Mouse (Mus musculus) lung, embryonic 14.5 days (tissue): ENCODE data around the gene Nhp2. TPM values are rescaled to one million over a fixed set of nuclear protein-coding genes. Genes with fewer than 3 reads are reported as not detected.
A peak's percentile ranks its signal among the peaks of the same experiment; 100 is the strongest.

Source experiments
- ATAC-seq: fragments of 200-750 bp; cut with Nextera tagmentation; 2 replicates; pipeline ENCODE4 v1.8.0; 2017; ENCODE audit warnings: mild to moderate bottlenecking, moderate TSS enrichment, moderate library complexity; ENCODE audit not compliant: insufficient read depth
- DNase-seq: peaks from one replicate; pipeline ENCODE4 v3.0.0-alpha.2; 2015
- H3K27ac ChIP-seq: fragments of 300-500 bp; sonication (generic); 2 replicates; pipeline ENCODE4 v1.5.1; 2014; ENCODE audit warnings: low read depth, mild to moderate bottlenecking, moderate library complexity
- H3K27me3 ChIP-seq: fragments of 300-500 bp; sonication (generic); 2 replicates; pipeline ENCODE4 v1.6.1; 2014; ENCODE audit warnings: low read length, control low read depth; ENCODE audit not compliant: insufficient read depth
- H3K36me3 ChIP-seq: fragments of 300-500 bp; sonication (generic); 2 replicates; pipeline ENCODE4 v1.6.1; 2014; ENCODE audit warnings: control low read depth; ENCODE audit not compliant: insufficient read depth
- H3K4me1 ChIP-seq: fragments of 300-500 bp; sonication (generic); 2 replicates; pipeline ENCODE4 v1.6.1; 2014; ENCODE audit warnings: antibody characterized with exemption, control low read depth; ENCODE audit not compliant: insufficient read depth
- H3K4me2 ChIP-seq: fragments of 300-500 bp; sonication (generic); 2 replicates; pipeline ENCODE4 v1.6.1; 2014; ENCODE audit warnings: mild to moderate bottlenecking
- H3K4me3 ChIP-seq: fragments of 300-500 bp; sonication (generic); 2 replicates; pipeline ENCODE4 v1.5.1; 2014; ENCODE audit warnings: low read depth, low read length
- H3K9ac ChIP-seq: fragments of 300-500 bp; sonication (generic); 2 replicates; pipeline ENCODE4 v1.6.1; 2014
- H3K9me3 ChIP-seq: fragments of 300-500 bp; sonication (generic); 2 replicates; pipeline ENCODE4 v1.6.1; 2016; ENCODE audit warnings: low read depth, low read length, control low read depth
- CTCF ChIP-seq: IDR thresholded peaks from 2 replicates; pipeline ENCODE4 v1.5.1; 2016; ENCODE audit warnings: antibody characterized with exemption, low read depth
- WGBS: fragments of 180-500 bp; shearing (Covaris S2); extraction: QIAGEN DNeasy Blood & Tissue Kit; methylation state at CpG from one replicate; pipeline ENCODE4 v1.1.7; 2014; 5-methylcytosine and 5-hydroxymethylcytosine counted together
- polyA plus RNA-seq: library from polyadenylated mRNA; unstranded; fragments of >200 nt; fragmentation: Nextera tagmentation; extraction: Ambion mirVana; gene quantifications from 2 replicates; pipeline ENCODE4 v1.2.1, GENCODE M21; 2014

The Nhp2 gene
- polyA plus RNA-seq, 1 experiment from 2014 or later, result 187 TPM

DNA sequence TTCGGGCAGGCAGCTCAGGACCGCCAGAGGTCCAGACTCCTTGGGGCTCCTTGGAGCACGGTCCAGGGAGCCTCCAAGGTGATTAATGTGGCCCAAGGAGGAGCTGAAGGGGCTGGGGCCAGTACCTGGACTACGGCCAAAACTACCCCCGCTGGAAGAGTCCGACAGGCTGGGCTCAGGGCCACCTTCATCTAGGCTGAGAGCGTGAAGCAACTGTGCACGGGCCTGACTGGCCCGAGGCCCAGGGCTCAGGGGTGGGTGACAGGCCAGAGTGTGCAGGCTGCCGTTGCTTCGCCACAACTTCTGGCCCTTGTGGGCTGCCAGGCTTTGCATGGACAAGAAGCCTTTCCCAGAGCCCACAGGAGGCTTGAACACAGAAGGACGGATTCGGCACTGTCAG lies 25.8 kb downstream of the Nhp2 start:
- Histone ChIP-seq H3K27me3 (no peaks in the 10 kb centered on the region; the same call in 1 of the 2 replicates), H3K36me3 (peaks cover 33% of the 10 kb centered on the region), H3K4me2 (peak overlapping the region; percentile 10; the same call in 1 of the 2 replicates), H3K9me3 (no peaks in the 10 kb centered on the region), H3K9ac (no peak overlapping the region), H3K4me3 (no peak overlapping the region), H3K4me1 (peaks cover 8% of the 10 kb centered on the region; the same call in 1 of the 2 replicates), H3K27ac (no peak overlapping the region; the same call in 1 of the 2 replicates)
- 0 out of 2 replicates have a peak, but pooled peaks have one; percentile 19 for ATAC-seq
- TF ChIP-seq CTCF, result no peak
- WGBS, result 41% methylated on average over 13 of the region's 13 CpGs
- peak; percentile 61 for DNase-seq

DNA sequence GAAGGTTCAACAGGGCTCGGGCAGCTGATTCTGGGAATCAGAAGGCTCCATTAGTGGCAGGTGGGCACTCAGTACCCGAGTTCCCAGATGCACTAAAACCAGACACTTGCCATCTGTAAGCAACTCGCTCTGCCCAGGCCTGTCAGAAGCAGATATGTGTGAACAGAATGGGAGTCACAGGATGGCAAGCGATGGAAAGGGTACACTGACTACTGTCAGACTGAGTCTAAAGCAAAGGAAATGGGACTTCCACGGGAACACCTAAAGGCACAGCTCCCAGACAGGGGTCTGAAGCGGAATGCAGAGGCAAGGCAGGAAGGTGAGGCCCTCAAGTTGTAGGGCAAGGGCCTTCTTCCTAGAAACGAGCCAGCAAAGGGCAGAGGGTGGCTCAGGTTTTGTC lies 26.7 kb downstream of the Nhp2 start:
- Histone ChIP-seq H3K27me3 (no peaks in the 10 kb centered on the region; the same call in 1 of the 2 replicates), H3K4me1 (peaks cover 8% of the 10 kb centered on the region; the same call in 1 of the 2 replicates), H3K36me3 (peaks cover 33% of the 10 kb centered on the region), H3K9ac (no peak overlapping the region; the same call in 1 of the 2 replicates), H3K4me3 (no peak overlapping the region), H3K9me3 (no peaks in the 10 kb centered on the region), H3K27ac (peak overlapping the region; percentile 50), H3K4me2 (no peak overlapping the region)
- TF ChIP-seq CTCF, result no peak
- WGBS, result 71% methylated on average over 7 of the region's 7 CpGs
- no peak for ATAC-seq
- no peak for DNase-seq

DNA sequence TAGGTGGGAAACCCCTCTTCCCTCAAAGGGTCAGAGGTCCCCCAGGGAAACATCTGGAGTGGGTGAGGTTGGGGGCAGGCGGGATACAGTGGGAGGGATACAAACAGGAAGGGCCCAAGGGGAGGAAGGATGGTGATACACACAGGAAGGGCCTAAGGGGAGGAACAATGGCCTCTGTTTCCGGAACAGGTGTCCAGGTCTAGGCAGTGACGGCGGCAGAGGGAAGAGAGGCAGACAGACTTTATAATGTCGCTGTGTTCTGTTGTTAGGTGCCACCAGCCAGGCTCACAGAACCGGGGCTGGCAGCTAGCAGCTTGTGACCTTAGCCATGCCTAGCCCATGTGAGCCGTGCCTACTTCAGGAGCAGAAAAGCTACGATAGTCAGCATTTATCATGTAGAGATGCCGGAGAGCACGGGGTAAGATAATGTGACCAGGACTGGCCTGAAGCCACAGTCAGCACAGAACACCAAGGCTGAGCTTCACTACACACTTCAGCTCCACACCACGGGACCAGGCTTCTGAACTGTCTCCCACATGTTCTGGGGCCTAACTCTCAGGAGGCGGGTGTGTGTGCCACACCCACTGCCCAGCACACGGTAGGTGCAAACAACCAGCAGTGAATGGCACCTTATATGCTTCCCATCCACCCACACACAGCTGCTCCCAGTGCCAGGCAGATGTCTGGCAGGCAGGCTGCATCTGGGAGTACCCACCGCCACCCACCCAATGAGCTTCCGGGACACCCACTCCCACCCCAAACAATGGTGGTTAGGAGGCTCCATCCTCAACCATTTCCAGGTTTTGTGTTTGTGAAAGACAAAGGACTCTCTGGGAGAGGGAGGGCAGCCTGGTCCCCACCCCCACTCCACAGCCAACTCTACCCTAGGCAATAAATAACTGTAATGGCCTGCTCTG lies 27.5 kb downstream of the Nhp2 start:
- WGBS, result 71% methylated on average over 15 of the region's 15 CpGs
- peak; percentile 45; the same call in 1 of the 2 replicates for ATAC-seq
- DNase-seq, result peak; percentile 61
- H3K4me3 ChIP-seq, result 0 out of 2 replicates have a peak overlapping the region, but pooled peaks have one; percentile 12
- peaks cover 33% of the 10 kb centered on the region for H3K36me3 ChIP-seq
- H3K4me1 ChIP-seq, result peaks cover 8% of the 10 kb centered on the region; the same call in 1 of the 2 replicates
- no peaks in the 10 kb centered on the region for H3K9me3 ChIP-seq
- H3K27ac ChIP-seq, result peak overlapping the region; percentile 80
- H3K9ac ChIP-seq, result no peak overlapping the region
- H3K4me2 ChIP-seq, result peak overlapping the region; percentile 97
- TF ChIP-seq CTCF, result no peak
- H3K27me3 ChIP-seq, result no peaks in the 10 kb centered on the region; the same call in 1 of the 2 replicates

DNA sequence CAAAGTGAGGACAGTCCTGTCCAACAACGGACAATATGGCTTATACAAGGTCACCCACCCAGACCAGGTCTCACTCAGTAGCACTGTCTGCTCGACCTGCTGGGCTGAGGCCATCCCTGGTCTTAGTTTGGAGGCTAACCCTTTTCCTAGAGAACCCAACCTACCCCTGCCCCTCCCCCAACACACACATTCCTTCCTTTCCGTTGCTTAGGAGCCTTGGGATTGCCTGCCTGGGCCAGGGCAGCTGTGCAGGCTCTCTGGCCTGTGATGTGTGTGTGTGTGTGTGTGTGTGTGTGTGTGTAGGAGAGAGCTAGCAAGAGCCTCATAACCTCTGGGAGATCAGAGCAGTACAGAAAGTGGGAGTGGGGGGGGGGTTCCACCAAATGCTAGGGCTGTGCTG lies 29.0 kb downstream of the Nhp2 start:
- no peak for ATAC-seq
- peak overlapping the region; percentile 97 for H3K4me2 ChIP-seq
- no peaks in the 10 kb centered on the region; the same call in 1 of the 2 replicates for H3K27me3 ChIP-seq
- peaks cover 21% of the 10 kb centered on the region for H3K36me3 ChIP-seq
- H3K9me3 ChIP-seq, result no peaks in the 10 kb centered on the region
- H3K4me3 ChIP-seq, result peak overlapping the region; percentile 68
- peak overlapping the region; percentile 72 for H3K27ac ChIP-seq
- H3K4me1 ChIP-seq, result peaks cover 8% of the 10 kb centered on the region; the same call in 1 of the 2 replicates
- H3K9ac ChIP-seq, result peak overlapping the region; percentile 78
- WGBS, result 14% methylated on average over 3 of the region's 3 CpGs
- no peak for TF ChIP-seq CTCF
- peak; percentile 33 for DNase-seq

- H3K36me3 ChIP-seq, result peaks cover 14% of the 10 kb centered on the region
- peak overlapping the region; percentile 97 for H3K4me2 ChIP-seq
- no peaks in the 10 kb centered on the region; the same call in 1 of the 2 replicates for H3K27me3 ChIP-seq
- DNase-seq, result no peak
- peak overlapping the region; percentile 72 for H3K27ac ChIP-seq
- no peak for ATAC-seq
- no peaks in the 10 kb centered on the region for H3K9me3 ChIP-seq
- WGBS, result 35% methylated on average over 11 of the region's 11 CpGs
- H3K4me3 ChIP-seq, result peak overlapping the region; percentile 68
- H3K9ac ChIP-seq, result peak overlapping the region; percentile 78
- no peak for TF ChIP-seq CTCF
- H3K4me1 ChIP-seq, result peaks cover 8% of the 10 kb centered on the region; the same call in 1 of the 2 replicates
These were observed 29.8 kb downstream of the Nhp2 start for GRCm38 (mm10) chr11:51649111-51649888.

DNA sequence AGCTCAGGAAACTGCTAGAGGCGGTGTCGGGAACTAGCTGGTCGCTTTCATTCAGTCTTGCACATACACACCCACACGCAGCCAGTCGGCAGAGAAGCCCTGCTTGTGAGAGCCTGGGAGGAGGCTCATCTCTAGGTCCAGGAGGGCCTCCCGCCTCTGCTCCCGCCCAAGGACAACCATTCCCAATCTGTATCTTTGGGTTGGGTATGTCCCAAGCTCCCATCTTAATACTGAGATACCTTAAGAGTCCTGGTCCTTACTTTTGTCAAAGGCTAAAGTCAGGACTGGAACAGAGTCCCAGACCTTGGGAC lies 30.3 kb downstream of the Nhp2 start:
- Histone ChIP-seq H3K4me3 (peak overlapping the region; percentile 68), H3K9me3 (no peaks in the 10 kb centered on the region), H3K4me1 (peaks cover 8% of the 10 kb centered on the region; the same call in 1 of the 2 replicates), H3K9ac (peak overlapping the region; percentile 78), H3K27me3 (no peaks in the 10 kb centered on the region), H3K4me2 (peak overlapping the region; percentile 97), H3K27ac (peak overlapping the region; percentile 60; the same call in 1 of the 2 replicates), H3K36me3 (peaks cover 9% of the 10 kb centered on the region; the same call in 1 of the 2 replicates)
- peak; percentile 63 for DNase-seq
- no peak for ATAC-seq
- TF ChIP-seq CTCF, result no peak
- 4% methylated on average over 7 of the region's 7 CpGs for WGBS
